Mouse (Mus musculus) kidney, embryonic 16.5 days (tissue): ENCODE measurements around the gene Mpdz. TPM values are rescaled to one million over a fixed set of nuclear protein-coding genes. Genes with fewer than 3 reads are reported as not detected.

Experiments
- ATAC-seq: fragments of 200-750 bp; cut with Nextera tagmentation; 2 replicates; pipeline ENCODE4 v1.8.0; 2017; ENCODE audit warnings: moderate TSS enrichment; ENCODE audit not compliant: low FRiP score, low TSS enrichment
- H3K27ac ChIP-seq: fragments of 300-500 bp; sonication (generic); 2 replicates; pipeline ENCODE4 v1.5.1; 2014; ENCODE audit warnings: low read length
- H3K27me3 ChIP-seq: fragments of 300-500 bp; sonication (generic); 2 replicates; pipeline ENCODE4 v1.6.1; 2014; ENCODE audit warnings: low read length, control low read depth, mixed read lengths; ENCODE audit not compliant: insufficient read depth
- H3K36me3 ChIP-seq: fragments of 300-500 bp; sonication (generic); 2 replicates; pipeline ENCODE4 v1.6.1; 2014; ENCODE audit warnings: low read length, control low read depth, mixed read lengths; ENCODE audit not compliant: insufficient read depth
- H3K4me1 ChIP-seq: fragments of 300-500 bp; sonication (generic); 2 replicates; pipeline ENCODE4 v1.6.1; 2014; ENCODE audit warnings: low read length, control low read depth, mixed read lengths; ENCODE audit not compliant: insufficient read depth
- H3K4me2 ChIP-seq: fragments of 300-500 bp; sonication (generic); replicated peaks from 2 replicates; pipeline ENCODE4 v1.6.1; 2014; ENCODE audit warnings: low read depth, low read length
- H3K4me3 ChIP-seq: fragments of 300-500 bp; sonication (generic); 2 replicates; pipeline ENCODE4 v1.5.1; 2014; ENCODE audit warnings: mild to moderate bottlenecking, low read length
- H3K9ac ChIP-seq: fragments of 300-500 bp; sonication (generic); replicated peaks from 2 replicates; pipeline ENCODE4 v1.6.1; 2014; ENCODE audit warnings: low read length
- H3K9me3 ChIP-seq: fragments of 300-500 bp; sonication (generic); 2 replicates; pipeline ENCODE4 v1.6.1; 2016; ENCODE audit warnings: low read length, control low read depth
- WGBS: fragments of 180-500 bp; shearing (Covaris S2); extraction: QIAGEN DNeasy Blood & Tissue Kit; methylation state at CpG from one replicate; pipeline ENCODE4 v1.1.7; 2014; 5-methylcytosine and 5-hydroxymethylcytosine counted together
- polyA plus RNA-seq: library from polyadenylated mRNA; unstranded; fragments of >200 nt; fragmentation: Nextera tagmentation; extraction: Ambion mirVana; gene quantifications from 2 replicates; pipeline ENCODE4 v1.2.1, GENCODE M21; 2015

Gene Mpdz
- polyA plus RNA-seq, 1 experiment from 2014 or later = 32.3 TPM

DNA sequence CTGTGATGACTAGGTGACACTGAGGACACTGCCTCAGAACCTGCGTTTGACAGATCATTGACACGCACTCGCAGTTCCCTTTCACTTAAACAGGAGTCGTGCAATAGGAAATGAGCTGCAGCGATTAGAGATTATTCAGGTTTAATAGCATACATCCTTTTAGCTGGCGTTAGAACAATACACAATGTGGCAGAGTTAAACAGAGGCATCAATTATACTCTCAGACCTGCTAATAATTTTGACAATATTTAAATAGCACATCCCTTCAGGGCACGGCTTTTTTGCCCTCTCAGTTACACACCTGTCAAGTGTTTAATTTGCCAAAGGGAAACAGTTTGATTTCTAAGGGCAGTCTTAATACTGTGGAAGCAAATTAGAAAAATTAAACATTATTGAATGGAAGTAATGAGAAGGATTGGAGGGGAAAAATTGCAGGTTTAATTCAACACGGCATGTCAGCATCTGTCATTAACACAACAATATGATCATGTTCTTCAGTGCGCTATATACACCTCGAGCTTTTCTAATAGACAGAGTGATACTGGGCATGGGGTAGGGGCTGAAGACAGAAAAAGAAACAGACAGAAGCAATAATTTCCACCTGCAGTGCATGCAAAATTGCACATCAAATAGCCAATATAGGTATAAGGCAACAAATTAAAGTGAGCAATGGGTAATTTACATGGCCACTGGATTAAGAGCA, 27.1 kb downstream of the Mpdz start:
- Histone ChIP-seq H3K27me3 (no peaks in the 10 kb centered on the region), H3K36me3 (no peaks in the 10 kb centered on the region), H3K4me2 (no peak overlapping the region), H3K27ac (no peak overlapping the region), H3K4me1 (no peaks in the 10 kb centered on the region), H3K4me3 (no peak overlapping the region), H3K9ac (no peak overlapping the region), H3K9me3 (no peaks in the 10 kb centered on the region)
- WGBS = 83% methylated on average over 10 of the region's 10 CpGs
- ATAC-seq = no peak

DNA sequence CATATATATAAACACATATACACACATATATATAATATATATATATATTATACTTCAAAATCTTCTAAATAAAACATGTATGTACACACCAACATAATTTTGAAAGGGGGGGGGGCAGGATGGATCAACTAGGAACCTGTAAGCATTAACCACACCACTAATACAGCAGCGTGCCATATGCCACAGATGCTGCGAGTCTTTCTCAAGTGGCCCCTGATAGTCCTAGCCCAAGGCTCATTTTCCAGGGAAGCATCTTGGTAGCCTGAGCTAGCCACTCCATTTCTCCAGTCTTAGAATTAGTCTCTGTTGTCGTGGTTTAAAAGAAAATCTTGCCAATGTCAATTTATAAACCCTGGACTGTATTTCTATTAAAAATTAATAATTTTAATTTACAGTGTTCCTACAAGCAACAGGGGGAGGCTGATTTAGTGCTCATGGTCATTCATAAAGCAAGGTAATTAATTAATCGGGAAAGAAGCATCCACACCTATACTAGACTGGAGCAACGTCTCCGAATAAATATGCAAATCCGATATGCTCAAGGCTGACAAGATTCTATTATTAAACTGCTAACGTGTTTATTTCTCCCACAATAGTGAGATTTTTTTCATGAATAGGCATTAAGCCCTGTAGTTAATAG, 27.8 kb downstream of the Mpdz start:
- Histone ChIP-seq H3K4me2 (no peak overlapping the region), H3K4me1 (no peaks in the 10 kb centered on the region), H3K9ac (no peak overlapping the region), H3K36me3 (no peaks in the 10 kb centered on the region), H3K27ac (no peak overlapping the region), H3K9me3 (no peaks in the 10 kb centered on the region), H3K27me3 (no peaks in the 10 kb centered on the region), H3K4me3 (no peak overlapping the region)
- WGBS = 90% methylated on average over 8 of the region's 8 CpGs
- no peak for ATAC-seq

DNA sequence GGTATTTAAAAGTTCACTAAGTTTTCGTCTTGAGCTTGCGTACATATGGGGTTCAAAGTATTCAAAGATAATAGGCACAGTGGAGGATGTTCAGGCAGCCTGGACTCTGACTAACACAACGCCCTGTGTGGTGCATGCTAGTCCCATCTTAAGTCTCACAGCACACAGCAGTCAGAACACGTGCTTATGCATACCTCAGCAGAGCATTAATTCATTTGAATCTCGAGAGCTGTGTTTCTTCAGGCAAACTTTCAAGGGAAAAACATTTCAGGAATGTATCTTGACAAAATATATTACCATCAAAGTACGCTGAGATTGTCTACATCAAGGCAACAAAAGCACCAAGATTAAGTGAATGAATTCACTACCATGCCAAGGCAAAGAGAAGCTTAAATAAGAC, 45.7 kb downstream of the Mpdz start:
- H3K9me3 ChIP-seq = no peaks in the 10 kb centered on the region
- 71% methylated on average over 6 of the region's 6 CpGs for WGBS
- 0 out of 2 replicates have a peak, but pooled peaks cover 4% of the 10 kb centered on the region for H3K4me1 ChIP-seq
- no peak overlapping the region for H3K4me3 ChIP-seq
- peaks cover 4% of the 10 kb centered on the region for H3K36me3 ChIP-seq
- H3K27ac ChIP-seq = no peak overlapping the region
- H3K9ac ChIP-seq = no peak overlapping the region
- ATAC-seq = no peak
- H3K4me2 ChIP-seq = no peak overlapping the region
- no peaks in the 10 kb centered on the region for H3K27me3 ChIP-seq

GRCm38 (mm10) chr4:81392869-81393268, 49.7 kb downstream of the Mpdz start:
- no peaks in the 10 kb centered on the region for H3K9me3 ChIP-seq
- no peak overlapping the region for H3K9ac ChIP-seq
- no peak overlapping the region for H3K4me2 ChIP-seq
- 0 out of 2 replicates have a peak overlapping the region, but pooled peaks have one; percentile 43 for H3K27ac ChIP-seq
- H3K27me3 ChIP-seq = no peaks in the 10 kb centered on the region
- no peak overlapping the region for H3K4me3 ChIP-seq
- ATAC-seq = peak; percentile 76; the same call in 1 of the 2 replicates
- H3K4me1 ChIP-seq = peaks cover 10% of the 10 kb centered on the region; the same call in 1 of the 2 replicates
- WGBS = 83% methylated on average over 3 of the region's 3 CpGs
- peaks cover 4% of the 10 kb centered on the region for H3K36me3 ChIP-seq

DNA sequence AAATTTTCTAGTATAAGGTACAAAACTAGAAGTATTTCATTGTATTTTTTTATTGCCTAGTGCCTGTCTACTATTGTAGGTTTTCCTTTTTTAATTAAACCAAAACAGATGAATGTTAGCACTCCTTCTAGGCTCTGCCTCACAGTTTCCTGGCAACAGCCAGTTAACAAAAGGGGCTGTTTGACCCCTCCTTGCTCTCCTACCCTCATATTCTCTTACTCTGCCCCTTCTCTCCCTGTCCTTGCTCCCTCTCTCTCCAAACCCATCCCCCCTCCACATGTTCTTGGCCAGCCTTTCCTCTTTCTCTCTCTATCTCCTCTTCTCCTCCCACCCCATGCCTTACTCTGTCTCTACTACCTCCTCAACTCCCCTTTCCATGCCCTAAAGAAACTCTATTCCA, 53.4 kb downstream of the Mpdz start:
- Histone ChIP-seq H3K4me1 (peaks cover 10% of the 10 kb centered on the region; the same call in 1 of the 2 replicates), H3K4me3 (no peak overlapping the region), H3K27ac (no peak overlapping the region), H3K36me3 (peaks cover 4% of the 10 kb centered on the region; the same call in 1 of the 2 replicates), H3K9me3 (no peaks in the 10 kb centered on the region), H3K4me2 (no peak overlapping the region), H3K27me3 (no peaks in the 10 kb centered on the region), H3K9ac (no peak overlapping the region)
- ATAC-seq = no peak

GRCm38 (mm10) chr4:81387644-81388043, 55.0 kb downstream of the Mpdz start:
- Histone ChIP-seq H3K27ac (no peak overlapping the region), H3K27me3 (no peaks in the 10 kb centered on the region), H3K9me3 (no peaks in the 10 kb centered on the region), H3K4me1 (peaks cover 8% of the 10 kb centered on the region; the same call in 1 of the 2 replicates), H3K4me3 (no peak overlapping the region), H3K36me3 (peaks cover 16% of the 10 kb centered on the region), H3K4me2 (no peak overlapping the region), H3K9ac (no peak overlapping the region)
- ATAC-seq = no peak
- WGBS = 84% methylated on average over 2 of the region's 2 CpGs

GRCm38 (mm10) chr4:81372355-81372754, 70.3 kb downstream of the Mpdz start:
- H3K27ac ChIP-seq = no peak overlapping the region
- 93% methylated on average over 4 of the region's 4 CpGs for WGBS
- ATAC-seq = no peak
- no peak overlapping the region for H3K4me2 ChIP-seq
- no peak overlapping the region for H3K9ac ChIP-seq
- no peaks in the 10 kb centered on the region for H3K9me3 ChIP-seq
- no peaks in the 10 kb centered on the region for H3K4me1 ChIP-seq
- no peak overlapping the region for H3K4me3 ChIP-seq
- no peaks in the 10 kb centered on the region for H3K27me3 ChIP-seq
- peaks cover 14% of the 10 kb centered on the region; the same call in 1 of the 2 replicates for H3K36me3 ChIP-seq

DNA sequence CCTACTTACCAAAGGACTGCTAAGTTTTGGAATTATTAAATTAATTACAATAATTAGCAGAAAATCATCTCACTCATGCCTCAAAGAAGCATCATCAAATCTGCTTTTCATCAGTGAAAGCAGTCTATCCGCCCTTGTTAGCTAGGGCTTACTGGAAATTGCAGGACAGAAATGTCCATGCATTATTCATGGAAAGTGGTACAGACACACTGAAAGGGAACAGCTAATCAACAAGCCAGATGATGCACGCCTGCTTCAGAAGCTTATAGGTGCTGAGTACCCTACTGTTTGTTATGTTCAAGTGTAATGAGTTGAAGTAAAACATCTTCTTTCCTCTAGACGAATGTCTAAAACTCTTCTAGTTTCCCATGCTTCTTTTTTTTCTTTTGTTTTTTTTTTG, 91.2 kb downstream of the Mpdz start:
- no peak overlapping the region for H3K9ac ChIP-seq
- H3K4me2 ChIP-seq = no peak overlapping the region
- H3K4me3 ChIP-seq = no peak overlapping the region
- no peaks in the 10 kb centered on the region for H3K4me1 ChIP-seq
- no peak for ATAC-seq
- no peaks in the 10 kb centered on the region for H3K9me3 ChIP-seq
- peaks cover 27% of the 10 kb centered on the region for H3K36me3 ChIP-seq
- H3K27ac ChIP-seq = no peak overlapping the region
- H3K27me3 ChIP-seq = no peaks in the 10 kb centered on the region
- WGBS = 85% methylated on average over 3 of the region's 3 CpGs

- peaks cover 6% of the 10 kb centered on the region; the same call in 1 of the 2 replicates for H3K4me1 ChIP-seq
These were observed 94.0 kb downstream of the Mpdz start for GRCm38 (mm10) chr4:81348646-81349045.

GRCm38 (mm10) chr4:81345141-81345540, 97.5 kb downstream of the Mpdz start:
- peaks cover 19% of the 10 kb centered on the region for H3K36me3 ChIP-seq
- H3K4me2 ChIP-seq = no peak overlapping the region
- peaks cover 6% of the 10 kb centered on the region; the same call in 1 of the 2 replicates for H3K4me1 ChIP-seq
- H3K9ac ChIP-seq = no peak overlapping the region
- no peak for ATAC-seq
- no peaks in the 10 kb centered on the region for H3K27me3 ChIP-seq
- 71% methylated on average over 3 of the region's 3 CpGs for WGBS
- no peaks in the 10 kb centered on the region for H3K9me3 ChIP-seq
- H3K4me3 ChIP-seq = no peak overlapping the region
- H3K27ac ChIP-seq = no peak overlapping the region

More at GRCm38 (mm10) chr4:81348646-81349045, 94.0 kb downstream of the Mpdz start:
- no peak overlapping the region for H3K9ac ChIP-seq
- no peak overlapping the region for H3K27ac ChIP-seq
- WGBS = 82% methylated on average over 7 of the region's 7 CpGs
- no peak overlapping the region for H3K4me2 ChIP-seq
- H3K27me3 ChIP-seq = no peaks in the 10 kb centered on the region
- H3K36me3 ChIP-seq = peaks cover 19% of the 10 kb centered on the region
- H3K4me3 ChIP-seq = no peak overlapping the region
- no peak for ATAC-seq
- H3K9me3 ChIP-seq = no peaks in the 10 kb centered on the region
